Mouse (Mus musculus) cerebellum, postnatal 14 days (tissue): ENCODE data around the gene Hist1h4f.
A peak's percentile ranks its signal among the peaks of the same experiment; 100 is the strongest.
"Not testable (repeated sequence)": the region's sequence is repeated elsewhere in the genome, so short reads cannot be mapped to it uniquely, and the experiment has no call there.

ENCODE experiments used
- DNase-seq, 2 experiments: peaks; one replicate each; pipeline ENCODE4 v3.0.0; 2021; ENCODE audit warnings: mixed read lengths in 2 of 2

The Hist1h4f gene

DNA sequence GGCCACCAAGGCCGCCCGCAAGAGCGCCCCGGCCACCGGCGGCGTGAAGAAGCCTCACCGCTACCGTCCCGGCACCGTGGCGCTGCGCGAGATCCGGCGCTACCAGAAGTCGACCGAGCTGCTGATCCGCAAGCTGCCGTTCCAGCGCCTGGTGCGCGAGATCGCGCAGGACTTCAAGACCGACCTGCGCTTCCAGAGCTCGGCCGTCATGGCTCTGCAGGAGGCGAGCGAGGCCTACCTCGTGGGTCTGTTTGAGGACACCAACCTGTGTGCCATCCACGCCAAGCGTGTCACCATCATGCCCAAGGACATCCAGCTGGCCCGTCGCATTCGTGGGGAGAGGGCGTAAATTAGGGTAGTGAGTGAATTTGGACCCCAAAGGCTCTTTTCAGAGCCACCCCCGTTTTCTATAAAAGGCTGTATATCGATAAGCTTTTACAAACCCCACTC, 24.4 kb upstream of the Hist1h4f start:
- DNase-seq = not testable (repeated sequence)

DNA sequence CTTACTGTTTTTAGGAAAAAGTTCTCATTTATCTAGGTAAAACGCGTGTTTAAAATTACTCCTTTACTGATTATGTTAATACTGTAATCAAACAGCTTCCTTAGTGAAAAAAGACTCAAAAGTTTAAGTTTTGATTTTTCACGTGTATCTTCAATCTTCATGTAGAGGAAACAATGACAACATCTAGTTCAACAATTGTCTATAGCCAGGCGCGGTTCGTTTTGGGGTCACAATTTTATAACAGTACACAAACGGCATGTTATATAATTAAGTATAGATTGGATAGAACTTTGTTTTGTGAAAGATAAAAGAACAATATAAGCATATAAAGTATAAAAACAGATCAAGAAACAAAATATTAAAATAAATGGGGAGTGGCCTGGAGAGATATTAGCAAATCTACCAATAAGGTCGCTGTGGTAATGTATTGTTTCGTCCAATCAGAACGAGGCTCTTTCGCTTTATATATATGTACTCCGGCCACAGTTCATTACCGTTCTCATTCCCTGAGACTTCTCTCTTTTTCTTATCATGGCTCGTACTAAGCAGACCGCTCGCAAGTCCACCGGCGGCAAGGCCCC, 23.9 kb upstream of the Hist1h4f start, which contains the start of gene Hist1h3d:
TSS of gene Hist1h3d (plus strand) at position 493 of the 581 bp plus-strand sequence.
- DNase-seq = peak in 1 of 2 experiments; percentile 58

DNA sequence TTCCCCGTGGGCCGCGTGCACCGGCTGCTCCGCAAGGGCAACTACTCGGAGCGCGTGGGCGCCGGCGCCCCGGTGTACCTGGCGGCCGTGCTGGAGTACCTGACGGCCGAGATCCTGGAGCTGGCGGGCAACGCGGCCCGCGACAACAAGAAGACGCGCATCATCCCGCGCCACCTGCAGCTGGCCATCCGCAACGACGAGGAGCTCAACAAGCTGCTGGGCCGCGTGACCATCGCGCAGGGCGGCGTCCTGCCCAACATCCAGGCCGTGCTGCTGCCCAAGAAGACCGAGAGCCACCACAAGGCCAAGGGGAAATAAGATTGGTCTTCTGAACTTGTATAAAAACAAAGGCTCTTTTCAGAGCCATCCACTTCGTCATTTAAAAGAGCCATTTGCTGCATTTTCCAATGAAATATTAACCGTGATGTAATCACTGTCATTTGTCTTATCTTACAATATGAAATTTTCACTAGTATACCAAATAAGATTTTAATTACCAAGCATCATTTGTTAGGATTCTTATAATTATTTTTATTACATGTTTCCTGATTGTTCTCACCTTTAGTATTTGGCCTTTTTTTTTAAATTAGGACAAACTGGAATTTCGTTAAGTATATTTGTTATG, 23.2 kb upstream of the Hist1h4f start:
- not testable (repeated sequence) for DNase-seq

DNA sequence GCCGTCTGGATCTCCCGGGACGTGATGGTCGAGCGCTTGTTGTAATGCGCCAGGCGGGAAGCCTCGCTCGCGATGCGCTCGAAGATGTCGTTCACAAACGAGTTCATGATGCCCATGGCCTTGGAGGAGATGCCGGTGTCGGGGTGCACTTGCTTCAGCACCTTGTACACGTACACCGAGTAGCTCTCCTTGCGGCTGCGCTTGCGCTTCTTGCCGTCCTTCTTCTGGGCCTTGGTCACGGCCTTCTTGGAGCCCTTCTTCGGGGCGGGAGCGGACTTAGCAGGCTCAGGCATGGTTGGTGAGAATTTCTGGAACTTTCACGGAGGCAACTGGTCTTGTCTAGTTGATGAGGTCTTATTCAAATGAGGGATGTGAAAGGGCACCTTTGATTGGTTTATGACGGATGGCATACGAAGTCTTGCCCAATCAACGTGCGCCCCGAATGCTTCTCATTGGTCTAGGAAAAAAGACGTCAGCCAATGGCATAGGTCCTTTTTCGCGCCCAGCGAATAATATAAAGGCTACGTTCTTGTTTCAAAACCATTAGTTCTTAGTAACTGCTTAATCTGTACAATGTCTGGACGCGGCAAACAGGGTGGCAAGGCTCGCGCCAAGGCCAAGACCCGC, 22.6 kb upstream of the Hist1h4f start, which contains the start of the genes Hist1h2bf and Hist1h2ad:
TSS of gene Hist1h2bf (minus strand) at position 299 of the 627 bp plus-strand sequence.
TSS of gene Hist1h2ad (plus strand) at position 484 of the 627 bp plus-strand sequence.
- peak; percentile 87 to 89 for DNase-seq

DNA sequence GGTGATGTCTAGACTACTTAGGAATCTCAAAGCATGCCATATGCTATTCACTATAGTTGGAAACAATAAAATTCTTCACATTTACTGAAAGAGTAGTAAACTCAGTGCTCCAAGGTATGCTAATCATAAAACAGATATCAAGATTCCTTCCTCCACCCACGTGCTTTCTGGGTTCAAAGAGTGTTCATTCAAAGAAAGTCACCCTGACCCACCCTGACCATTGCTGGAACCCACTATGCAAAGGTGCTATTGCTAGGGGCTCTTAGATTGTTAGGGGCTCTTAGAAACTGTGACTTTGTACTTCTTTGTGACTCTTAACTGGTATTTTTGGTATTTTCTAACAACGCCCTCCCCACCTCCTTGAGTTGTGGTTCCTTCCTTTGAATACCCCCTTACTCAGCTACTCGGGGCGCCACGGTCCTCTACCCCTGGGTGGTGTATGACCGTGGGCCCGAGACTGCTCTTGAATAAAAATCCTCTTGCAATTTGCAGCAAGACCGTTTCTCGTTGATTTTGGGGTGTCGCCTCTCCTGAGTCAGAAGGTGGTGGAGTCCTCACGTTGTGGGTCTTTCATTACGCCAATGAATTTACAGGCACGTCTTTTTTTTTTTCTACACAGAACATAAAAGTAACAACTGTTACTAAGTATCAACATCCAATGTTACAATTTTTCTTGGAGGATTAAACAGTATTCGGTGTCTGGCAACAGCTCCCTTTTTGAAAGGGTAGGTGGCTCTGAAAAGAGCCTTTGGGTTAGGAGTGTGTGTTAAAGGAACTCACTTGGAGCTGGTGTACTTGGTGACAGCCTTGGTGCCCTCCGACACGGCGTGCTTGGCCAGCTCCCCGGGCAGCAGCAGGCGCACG, 21.8 kb upstream of the Hist1h4f start:
- not testable (repeated sequence) for DNase-seq

DNA sequence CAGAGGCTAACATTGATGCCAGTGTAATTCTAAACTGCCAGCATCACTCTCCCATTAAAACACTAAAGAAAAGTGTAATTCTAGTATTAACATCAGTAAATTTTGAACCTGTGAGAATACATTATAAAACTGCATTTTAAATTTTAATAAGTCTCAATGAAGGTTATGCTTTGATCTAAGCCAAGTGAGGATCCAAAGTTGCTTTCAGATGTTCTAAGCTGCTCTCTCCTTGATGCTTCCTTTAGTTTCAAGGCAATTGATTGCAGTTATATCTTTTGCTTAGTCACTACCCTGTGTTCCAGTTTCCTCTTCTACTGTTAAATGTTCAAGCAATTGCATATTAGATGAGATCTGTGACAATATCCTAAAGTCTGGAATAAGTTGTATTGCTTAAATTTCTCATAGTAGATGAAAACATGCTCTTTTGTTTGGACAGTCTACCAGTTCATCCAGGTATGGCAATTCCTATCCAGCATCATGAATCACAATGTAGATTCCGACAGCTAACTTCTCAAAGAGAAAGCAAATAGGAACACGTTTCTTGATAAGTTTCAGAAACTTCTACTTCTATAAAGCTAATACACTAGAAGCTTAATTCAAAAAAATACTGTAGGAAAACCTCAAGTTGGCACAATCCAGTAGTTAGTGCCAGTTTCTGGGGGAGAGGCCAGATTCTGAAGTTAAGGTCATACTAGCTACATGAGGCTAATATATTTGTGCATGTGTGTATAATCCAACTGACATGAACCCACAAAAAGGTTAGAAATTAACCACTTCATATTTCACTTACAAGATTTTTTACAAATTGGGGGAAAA, 21.0 kb upstream of the Hist1h4f start:
- no peak for DNase-seq

DNA sequence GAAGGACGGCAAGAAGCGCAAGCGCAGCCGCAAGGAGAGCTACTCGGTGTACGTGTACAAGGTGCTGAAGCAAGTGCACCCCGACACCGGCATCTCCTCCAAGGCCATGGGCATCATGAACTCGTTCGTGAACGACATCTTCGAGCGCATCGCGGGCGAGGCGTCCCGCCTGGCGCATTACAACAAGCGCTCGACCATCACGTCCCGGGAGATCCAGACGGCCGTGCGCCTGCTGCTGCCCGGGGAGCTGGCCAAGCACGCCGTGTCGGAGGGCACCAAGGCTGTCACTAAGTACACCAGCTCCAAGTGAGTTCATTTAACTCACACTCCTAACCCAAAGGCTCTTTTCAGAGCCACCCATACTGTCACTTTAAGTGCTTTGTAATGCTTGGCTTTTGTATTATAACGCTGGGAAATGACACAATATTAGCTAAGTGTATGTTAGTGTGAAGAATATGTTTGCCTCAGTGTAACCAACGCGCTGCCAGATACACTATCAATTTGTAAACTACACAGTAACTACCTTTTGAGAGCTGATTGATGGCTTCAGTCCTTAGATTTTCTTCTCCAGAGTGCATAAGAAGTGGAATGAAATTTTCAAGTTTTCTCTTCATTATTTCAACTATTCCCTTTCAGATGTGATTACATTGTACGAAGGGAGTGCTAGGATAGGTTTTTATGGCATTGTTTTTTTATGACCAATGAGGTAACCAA, 20.2 kb upstream of the Hist1h4f start:
- DNase-seq = not testable (repeated sequence)

DNA sequence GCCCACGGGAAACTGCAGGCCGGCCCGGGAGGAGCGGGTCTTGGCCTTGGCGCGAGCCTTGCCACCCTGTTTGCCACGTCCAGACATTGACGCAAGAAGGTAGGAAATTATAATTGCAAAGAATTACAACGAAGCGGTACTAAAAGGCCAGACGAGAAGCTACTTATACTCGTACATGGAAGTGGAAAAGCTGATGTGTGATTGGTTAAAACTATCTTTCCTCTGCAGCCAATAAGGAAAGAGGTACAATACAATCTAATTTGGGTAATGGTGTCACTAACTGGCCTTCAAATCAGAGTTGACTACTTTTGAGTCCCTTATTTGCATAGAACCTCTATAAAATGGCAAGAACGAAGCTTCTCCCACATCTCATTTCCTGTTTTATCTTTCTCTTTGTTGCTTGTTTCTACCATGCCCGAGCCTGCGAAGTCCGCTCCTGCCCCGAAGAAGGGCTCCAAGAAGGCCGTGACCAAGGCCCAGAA, 19.6 kb upstream of the Hist1h4f start, which contains the start of the genes Hist1h2ae and Hist1h2bg:
TSS of gene Hist1h2ae (minus strand) at position 199 of the 482 bp plus-strand sequence.
TSS of gene Hist1h2bg (plus strand) at position 375 of the 482 bp plus-strand sequence.
- DNase-seq = peak; percentile 59 to 72

DNA sequence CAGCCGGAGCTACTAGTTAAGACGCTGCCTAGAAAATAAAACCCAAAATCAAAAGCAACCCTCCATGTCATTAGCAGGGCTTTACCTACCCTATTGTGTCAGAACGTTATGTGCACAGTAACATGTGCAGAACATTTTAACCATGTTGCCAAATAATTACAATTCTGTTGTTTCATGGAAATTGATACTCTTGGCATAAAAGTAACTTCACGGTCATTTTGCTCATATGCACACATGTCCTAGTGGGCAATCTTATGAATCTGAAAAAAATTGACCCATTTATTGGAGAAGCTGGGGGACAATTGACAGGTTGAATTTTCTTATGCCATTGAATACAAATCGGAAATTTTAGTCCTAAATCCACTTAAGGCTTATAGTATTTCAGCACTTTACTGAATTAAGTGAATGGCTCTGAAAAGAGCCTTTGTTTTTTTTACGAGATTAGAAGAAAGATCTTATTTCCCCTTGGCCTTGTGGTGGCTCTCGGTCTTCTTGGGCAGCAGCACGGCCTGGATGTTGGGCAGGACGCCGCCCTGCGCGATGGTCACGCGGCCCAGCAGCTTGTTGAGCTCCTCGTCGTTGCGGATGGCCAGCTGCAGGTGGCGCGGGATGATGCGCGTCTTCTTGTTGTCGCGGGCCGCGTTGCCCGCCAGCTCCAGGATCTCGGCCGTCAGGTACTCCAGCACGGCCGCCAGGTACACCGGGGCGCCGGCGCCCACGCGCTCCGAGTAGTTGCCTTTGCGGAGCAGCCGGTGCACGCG, 19.0 kb upstream of the Hist1h4f start:
- DNase-seq = not testable (repeated sequence)

DNA sequence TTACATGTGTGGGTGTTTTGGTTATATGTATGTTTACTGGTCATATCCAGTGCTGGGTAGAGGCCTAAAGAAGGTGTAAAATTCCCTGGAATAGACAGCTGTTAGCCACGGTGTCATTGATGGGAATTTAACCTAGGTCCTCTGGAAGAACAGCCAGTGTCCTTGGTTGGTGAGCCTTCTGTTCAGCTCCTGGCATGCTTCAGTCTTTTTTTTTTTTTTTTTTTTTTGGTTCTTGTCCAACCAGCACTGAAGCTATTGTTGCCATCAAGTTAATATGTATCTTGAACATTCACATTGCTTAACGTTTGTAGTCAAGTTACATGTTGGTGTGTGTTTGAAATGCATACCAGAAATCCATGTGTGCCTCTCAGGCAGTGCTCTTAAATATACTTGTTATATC, 13.0 kb upstream of the Hist1h4f start:
- DNase-seq = no peak

DNA sequence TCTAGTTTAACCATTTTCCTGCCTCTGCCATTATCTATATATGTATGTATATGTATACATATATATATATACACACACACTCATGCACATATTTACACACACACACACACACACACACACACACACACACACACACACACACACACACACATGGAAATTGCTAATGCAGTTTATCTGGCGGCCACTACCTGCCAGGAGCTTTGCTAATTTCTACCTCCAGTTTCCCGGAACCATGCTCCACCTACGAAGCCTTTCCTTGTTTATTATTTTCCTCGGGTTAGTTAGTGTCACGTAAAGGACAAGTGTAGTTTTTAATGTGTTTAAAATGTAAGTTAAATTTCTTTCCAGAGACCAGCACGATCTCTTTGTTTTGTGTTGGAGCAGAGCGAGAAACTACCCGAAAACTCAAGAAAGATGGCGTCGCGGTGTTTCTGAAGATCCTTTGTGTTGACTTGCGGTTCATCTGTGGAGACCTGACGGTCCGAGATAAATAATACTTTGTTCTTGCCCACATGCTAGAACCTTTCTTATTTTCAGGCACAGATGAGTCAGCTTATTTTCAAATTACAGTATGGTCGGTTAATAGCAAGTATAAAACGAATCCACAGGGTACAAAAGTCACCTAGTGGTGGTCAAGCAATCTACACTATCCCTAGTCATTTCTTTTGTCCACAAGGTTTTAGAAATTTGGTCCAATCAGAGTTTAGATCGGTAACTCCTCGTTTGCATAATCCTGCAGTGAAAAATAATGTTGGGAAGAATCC, 11.4 kb upstream of the Hist1h4f start:
- peak; percentile 49 to 53 for DNase-seq

DNA sequence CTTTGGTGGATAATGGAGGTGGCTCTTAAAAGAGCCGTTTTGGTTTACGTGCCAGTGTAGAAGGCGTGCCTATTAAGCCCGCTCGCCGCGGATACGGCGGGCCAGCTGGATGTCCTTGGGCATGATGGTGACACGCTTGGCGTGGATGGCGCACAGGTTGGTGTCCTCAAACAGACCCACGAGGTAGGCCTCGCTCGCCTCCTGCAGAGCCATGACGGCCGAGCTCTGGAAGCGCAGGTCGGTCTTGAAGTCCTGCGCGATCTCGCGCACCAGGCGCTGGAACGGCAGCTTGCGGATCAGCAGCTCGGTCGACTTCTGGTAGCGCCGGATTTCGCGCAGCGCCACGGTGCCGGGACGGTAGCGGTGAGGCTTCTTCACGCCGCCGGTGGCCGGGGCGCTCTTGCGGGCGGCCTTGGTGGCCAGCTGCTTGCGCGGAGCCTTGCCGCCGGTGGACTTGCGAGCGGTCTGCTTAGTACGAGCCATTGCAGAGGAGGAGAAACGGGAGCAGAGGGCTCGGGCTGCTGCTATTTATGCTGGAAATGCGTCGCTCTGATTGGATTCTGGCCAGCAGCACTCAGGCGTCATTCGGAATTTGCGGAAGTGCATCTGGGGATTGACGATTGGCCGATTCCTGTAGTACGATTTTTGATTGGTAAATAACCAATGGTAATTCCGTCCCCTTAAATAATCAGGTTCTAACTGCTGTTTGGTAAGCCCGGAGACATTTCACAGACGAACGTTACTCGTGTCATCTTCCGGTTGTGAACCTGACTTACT, 10.6 kb upstream of the Hist1h4f start, which contains the start of gene Hist1h3e:
TSS of gene Hist1h3e (minus strand) at position 487 of the 777 bp plus-strand sequence.
- peak; percentile 93 to 94 for DNase-seq

DNA sequence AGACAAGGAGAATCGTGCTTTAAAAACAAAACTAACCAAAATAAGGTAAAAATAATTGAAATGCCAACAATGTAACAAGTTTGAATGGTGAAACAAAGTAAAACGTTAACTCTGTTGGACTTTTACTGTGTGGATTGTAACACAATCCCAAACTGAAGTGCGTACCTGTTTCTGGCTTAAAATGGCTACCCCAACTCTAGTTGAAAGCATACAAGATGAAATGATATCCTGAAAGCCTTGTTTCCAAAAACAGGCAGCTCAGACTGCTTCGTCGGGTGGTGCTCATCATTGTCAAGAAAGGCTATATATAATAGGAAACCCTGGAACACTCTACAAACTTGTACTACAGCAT, 10.1 kb upstream of the Hist1h4f start:
- DNase-seq = not testable (repeated sequence)

DNA sequence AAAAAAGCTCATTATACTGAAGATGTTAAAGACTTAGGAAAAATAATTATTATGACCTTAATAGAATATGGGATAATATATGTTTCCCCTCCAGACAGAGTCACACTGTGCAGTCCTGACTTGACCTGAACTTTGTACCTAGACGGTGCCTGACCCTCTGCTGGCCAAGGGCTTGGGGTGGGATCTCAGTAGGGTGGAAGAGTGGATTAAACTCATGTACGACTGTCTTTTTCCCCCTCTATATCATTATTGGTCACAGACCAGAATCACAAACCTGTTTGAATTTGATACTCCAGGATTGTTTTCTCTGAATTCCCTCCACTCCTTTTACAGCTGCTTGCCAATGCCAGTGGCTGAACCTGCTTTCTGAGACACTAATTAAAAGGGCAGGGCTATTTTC, 9.3 kb upstream of the Hist1h4f start:
- DNase-seq = not testable (repeated sequence)

DNA sequence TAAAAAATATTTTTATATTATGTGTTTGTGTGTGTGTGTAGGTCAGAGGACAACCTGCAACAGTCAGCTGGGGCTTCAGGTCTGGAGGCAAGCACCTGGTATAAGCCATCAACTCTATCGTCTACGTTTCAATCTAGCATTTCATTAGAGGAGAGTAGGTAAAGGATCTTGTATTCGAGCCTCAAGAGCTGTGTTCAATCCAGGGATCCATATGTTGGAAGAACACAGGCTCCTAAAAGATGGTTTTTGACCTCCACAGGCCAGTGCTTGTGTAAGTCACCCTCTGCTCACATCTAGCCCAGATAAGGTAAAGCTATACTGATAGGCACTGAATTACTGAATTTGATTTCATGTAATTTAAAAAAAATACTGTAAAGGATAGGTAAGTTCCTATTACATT, 5.5 kb upstream of the Hist1h4f start:
- DNase-seq = no peak

DNA sequence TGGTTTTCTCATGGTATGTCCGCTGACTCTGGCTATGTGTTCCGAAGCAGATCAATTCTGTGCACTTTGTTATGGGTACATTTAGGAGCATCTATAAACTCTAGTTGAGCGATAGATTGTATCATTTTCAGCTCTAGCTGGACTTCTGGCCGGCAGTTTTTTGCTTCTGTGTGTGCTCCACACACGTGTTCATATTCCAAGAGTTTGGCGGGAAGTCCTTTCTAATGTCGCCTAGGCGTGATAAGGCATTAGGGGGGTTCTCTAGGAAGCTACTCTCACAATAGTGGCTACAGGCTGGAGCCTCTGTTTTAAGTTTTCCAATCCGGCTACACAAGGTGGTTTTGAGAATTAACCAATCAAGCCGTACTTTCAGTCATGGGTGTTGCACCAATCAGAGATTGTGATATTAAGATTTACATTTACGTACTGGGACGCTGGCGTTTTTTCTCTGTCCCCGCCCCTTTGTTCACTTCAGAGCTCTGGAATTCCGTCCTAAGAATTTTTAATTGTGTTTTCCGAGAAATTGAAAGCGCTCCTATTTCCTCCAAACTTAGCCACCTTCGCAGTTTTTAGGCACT, 4.5 kb upstream of the Hist1h4f start:
- DNase-seq = peak; percentile 62 to 79

DNA sequence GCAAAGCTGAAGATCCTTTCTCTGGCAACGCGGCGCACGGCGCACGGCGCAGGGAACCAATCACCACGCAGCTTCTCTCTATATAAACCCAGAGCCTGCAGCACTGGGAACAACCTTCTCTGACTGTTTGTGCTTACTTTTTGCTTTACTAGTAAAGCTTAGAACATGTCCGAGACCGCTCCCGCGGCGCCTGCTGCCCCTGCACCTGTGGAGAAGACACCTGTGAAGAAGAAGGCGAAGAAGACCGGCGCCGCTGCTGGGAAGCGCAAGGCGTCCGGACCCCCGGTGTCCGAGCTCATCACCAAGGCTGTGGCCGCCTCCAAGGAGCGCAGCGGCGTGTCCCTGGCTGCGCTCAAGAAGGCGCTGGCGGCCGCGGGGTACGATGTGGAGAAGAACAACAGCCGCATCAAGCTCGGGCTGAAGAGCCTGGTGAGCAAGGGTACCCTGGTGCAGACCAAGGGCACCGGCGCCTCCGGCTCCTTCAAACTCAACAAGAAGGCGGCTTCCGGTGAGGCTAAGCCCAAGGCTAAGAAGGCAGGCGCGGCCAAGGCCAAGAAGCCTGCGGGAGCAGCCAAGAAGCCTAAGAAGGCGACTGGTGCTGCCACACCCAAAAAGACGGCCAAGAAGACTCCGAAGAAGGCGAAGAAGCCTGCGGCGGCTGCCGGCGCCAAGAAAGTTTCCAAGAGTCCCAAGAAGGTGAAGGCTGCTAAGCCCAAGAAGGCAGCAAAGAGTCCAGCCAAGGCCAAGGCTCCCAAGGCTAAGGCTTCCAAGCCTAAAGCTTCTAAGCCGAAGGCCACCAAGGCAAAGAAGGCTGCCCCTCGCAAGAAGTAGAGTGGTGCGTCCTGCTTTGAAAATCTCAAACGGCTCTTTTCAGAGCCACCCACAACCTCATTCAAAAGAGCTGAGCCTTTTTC, 3.7 kb upstream of the Hist1h4f start:
- DNase-seq = peak; percentile 61 to 63
